Mouse (Mus musculus) adrenal gland, postnatal 36 days (tissue): ENCODE measurements around the gene Tmem59l. TPM values are rescaled to one million over a fixed set of nuclear protein-coding genes. Genes with fewer than 3 reads are reported as not detected.

Experiments used
- DNase-seq, 2 experiments: peaks; one replicate each; pipeline ENCODE4 v3.0.0; 2021; ENCODE audit warnings: mixed read lengths in 1 of 2
- total RNA-seq, 2 experiments: library from RNA; stranded (reverse); gene quantifications; 2 replicates each; pipeline ENCODE4 v1.2.3; 2021

Tmem59l gene
- total RNA-seq, 2 experiments from 2014 or later, result 9.5 to 11.3 TPM

DNA sequence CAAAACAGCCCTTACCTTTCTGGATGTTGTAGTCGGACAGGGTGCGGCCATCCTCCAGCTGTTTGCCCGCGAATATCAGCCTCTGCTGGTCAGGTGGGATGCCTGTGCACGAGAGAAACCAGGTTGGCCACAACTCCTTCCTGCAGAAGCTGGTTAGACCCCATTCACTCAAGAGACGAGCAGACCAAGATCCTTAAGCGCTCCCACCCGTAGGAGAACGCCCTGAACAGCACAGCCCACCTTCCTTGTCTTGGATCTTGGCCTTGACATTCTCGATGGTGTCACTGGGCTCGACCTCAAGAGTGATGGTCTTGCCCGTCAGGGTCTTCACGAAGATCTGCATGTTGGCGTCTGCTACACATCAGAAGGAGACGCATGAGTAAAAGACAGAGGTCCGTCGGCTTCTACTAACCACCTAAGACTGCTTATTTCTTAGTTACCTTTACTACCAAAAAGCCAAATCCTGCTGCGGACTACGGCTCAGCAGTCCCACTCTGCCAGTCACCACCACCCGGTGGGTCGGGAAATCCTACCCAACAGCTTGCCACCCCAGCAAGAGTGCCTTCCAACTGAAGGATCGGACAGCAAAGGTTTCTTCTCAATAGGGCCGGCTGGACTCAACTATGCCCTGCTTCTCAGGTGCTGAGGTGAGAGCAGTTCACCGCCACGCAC, 22.3 kb upstream of the Tmem59l start:
- no peak for DNase-seq

GRCm38 (mm10) chr8:70507027-70507393, 19.9 kb upstream of the Tmem59l start:
- no peak for DNase-seq

DNA sequence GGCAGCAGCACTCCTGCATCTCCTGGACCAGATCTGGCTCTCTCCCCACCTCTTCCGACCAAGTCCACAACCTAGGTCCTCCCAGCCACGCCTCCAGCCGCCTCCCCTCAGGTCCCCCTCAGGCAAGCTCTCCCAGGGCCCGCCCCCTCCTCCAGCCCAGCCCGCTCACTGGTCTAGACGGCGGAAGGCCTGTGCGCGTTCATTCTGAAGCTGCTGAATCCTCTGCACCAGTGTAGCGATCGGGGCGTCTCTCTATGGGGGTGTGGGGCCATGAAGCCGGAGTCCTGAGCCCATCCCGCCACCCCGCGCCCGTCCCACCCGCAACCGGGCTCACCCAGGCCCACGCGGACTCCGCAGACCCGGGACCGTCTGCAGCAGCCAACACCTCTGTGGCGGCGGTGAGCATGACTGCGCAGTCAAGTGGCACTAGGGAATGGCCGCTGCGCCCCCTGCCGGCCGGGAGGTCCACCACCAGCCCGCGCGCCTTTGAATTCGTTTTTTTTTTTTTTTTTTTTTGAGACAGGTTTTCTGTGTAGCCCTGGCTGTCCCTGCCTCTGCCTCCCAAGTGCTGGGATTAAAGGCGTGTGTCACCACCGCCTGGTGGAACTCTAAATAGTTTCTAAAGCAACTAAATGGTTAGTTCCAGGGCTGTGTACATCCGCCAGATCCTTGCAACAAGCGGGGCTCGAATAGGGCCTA, 19.3 kb upstream of the Tmem59l start, which contains the start of gene Rex1bd:
TSS of gene Rex1bd (minus strand) at position 425 of the 699 bp plus-strand sequence.
- peak; percentile 95 to 97 for DNase-seq

DNA sequence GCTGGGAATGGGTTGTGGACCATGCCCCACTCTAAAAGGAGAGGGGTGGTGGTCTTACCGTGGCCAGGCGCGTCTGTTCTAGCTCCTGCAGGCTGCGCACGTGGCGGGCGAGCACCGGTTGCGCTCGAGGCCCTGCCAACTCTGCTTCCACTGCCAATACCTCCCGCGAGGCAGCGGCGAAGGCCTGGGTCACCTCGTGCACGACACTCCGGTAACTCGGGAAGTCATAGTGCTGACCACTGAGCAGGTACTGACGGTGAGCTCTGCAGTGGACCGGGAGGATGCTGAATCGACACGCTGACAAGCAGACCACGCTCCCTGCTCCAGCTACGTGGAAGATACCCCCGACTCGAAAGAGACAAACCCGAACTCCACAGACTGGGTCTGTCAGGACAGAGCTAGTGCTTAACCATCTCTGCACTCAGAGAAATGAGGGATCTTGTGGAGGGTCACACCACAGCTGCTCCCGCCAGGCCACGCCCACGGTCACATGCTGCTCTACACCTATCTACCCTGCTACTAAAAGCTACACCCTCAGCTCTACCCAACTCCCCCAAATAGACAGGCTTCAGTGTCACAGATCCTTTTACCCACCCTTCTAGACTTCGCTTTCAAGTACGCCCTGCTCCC, 18.7 kb upstream of the Tmem59l start:
- peak in 1 of 2 experiments; percentile 39 for DNase-seq

DNA sequence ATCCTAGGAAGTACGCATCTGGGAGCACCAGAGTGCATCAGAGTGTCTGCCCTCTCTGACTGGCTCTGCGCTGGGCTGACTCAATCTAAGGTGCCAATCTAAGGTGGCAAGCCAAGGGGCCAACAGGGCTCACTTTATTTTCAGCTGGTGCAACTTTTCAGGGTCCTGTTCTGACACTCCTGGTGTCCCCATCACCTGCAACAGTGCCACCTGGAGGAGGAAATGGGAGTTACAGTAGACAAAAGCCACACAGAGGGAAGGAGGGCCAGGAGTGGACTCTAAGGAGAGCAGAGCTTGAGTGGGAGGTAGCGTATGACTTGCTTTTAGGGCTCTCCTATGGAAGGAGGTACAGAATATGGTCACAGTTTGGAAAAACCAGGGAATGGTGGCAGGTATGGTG, 17.7 kb upstream of the Tmem59l start:
- peak; percentile 76 to 81 for DNase-seq

- DNase-seq, result peak; percentile 59 to 66
These were observed 17.1 kb upstream of the Tmem59l start for GRCm38 (mm10) chr8:70504291-70504716.

GRCm38 (mm10) chr8:70503062-70503750, 16.0 kb upstream of the Tmem59l start:
- DNase-seq, result peak; percentile 68 to 73

- DNase-seq, result no peak
These were observed 15.4 kb upstream of the Tmem59l start for GRCm38 (mm10) chr8:70502540-70502939.

GRCm38 (mm10) chr8:70501820-70502529, 14.8 kb upstream of the Tmem59l start:
- no peak for DNase-seq

- no peak for DNase-seq
These were observed 13.5 kb upstream of the Tmem59l start for GRCm38 (mm10) chr8:70500386-70501301.

GRCm38 (mm10) chr8:70495771-70496062, 8.6 kb upstream of the Tmem59l start:
- peak; percentile 46 to 55 for DNase-seq

DNA sequence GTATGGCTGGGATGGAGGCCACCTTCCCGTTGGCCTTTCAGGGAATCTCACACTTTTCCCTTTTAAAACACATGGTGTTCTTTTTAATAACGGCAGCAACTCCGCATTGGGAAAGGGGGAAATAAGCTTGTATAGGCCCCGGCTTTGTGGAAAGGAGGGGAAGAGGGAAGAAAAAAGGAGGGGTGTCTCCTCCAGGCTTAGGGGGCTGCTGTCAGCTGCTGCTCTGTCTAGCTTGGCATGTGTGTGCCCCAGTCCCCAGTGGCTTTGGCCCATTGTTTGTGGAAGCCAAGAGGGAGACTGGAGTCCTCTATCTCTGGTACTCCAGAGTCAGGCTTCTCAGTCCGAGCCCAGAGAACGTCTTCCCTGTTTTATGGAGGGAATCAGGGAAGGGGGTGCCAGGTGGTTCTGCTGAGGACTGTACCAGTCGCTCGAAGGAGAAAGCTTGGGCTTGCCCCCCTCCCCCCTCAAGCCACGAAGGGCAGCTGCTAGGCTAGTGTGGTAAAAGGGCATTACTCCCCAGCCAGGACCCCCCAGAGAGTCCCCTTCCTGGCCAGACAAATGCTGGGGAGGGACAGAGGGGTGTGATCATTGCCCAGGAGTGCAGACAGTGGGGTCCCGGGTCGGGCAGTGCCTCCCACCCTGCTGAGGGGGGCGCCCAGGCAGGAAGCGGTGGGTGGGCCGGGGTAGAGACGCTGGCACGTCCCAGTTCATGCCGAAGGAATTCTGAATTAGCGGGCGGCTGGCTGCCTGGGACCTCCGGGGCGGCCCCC, 8.0 kb upstream of the Tmem59l start:
- DNase-seq, result no peak

DNA sequence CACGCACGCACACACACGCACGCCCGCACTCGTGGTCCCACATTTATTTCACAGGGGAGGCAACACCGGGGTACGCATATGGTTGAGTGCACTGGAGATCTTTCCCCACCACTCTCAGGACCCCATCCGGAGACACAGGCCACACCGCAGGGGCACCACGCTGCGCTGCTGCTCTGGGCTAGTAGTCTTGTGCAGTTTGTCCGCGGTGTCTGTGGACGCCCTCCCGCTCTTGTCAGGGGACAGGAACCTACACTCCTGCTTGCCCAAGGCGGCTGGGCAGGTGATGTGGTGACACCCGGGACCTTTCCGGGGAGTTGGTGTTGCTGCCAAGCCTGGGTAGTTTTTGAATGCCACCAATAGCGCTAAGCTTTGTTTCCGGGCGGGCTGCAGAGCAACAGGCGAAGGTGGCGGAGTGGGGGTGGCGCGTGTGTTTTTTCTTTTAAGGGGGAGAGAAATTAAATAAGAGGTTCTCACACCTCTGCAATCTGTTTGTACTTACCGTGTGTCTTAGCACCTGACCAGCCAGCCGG, 7.3 kb upstream of the Tmem59l start:
- no peak for DNase-seq

DNA sequence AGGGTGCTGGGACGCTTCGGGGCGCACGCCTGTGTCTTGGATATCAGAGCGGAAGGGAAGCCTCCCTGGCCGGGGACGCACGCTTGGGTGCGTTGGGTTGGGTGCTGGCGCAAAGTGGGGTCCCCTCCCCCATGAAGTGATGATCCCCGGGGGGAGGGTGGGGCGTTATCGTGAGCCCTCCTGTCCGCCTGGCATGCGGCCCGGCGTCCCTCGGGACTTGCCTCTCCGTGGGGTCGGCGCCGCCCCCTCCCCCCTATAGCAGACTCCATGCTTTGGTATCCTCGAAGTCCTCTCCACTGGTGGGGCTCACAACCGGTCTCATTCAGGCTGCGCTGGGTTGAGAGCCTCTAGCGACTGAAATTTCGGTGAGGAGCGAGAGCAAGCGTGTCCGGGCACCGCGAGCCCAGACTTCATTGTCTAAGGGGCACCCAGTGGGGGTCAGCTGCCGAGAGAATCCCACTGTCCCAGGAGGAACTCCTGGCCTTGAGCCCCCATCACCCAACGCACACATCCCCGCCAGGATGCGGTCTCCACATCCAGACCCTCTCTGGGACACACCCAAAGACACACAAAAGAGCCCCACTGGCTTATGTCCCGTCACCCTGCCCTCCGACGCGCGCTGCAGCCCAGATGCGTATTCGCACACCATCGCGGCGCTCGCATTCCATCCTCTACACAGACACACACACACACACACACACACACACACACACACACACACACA, 6.7 kb upstream of the Tmem59l start:
- DNase-seq, result no peak

DNA sequence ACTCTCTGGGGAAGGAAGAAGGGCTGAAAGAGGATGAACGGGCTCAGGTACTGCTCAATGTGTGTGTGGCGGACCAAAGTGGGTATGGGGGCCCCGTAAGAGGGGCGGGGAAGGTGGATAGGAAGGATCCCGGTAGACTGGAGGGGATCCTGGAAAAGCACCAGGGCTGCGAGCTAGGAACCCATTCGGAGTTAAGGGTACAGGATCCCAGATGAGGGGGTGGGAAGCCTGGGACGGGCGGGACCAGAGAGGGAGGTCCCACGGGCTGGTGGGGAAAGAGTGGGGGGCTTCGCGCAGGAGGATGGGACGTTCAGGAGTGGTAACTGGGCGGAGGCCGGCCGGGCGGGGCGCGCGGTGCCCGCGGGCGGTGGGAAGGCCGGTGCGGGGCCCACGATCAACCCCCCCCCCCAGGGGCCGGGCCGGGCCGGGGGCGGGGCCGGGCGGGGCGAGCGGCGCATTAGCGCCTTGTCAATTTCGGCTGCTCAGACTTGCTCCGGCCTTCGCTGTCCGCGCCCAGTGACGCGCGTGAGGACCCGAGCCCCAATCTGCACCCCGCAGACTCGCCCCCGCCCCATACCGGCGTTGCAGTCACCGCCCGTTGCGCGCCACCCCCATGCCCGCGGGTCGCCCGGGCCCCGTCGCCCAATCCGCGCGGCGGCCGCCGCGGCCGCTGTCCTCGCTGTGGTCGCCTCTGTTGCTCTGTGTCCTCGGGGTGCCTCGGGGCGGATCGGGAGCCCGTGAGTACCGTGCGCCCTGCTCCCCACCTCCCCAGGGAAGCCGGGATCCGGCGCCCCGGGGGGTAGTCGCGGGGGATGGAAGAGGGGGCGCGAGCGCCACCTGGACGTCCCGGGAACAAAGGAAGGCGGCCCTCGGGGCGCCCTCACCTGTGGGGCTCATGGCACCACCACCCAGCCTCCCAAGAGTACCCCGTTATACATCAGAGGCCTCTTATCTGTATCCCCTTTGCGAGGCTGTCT, 5.8 kb upstream of the Tmem59l start, which contains the start of gene Crlf1:
TSS of gene Crlf1 (plus strand) at position 495 of the 977 bp plus-strand sequence.
- DNase-seq, result peak in 1 of 2 experiments; percentile 34

GRCm38 (mm10) chr8:70490880-70491495, 3.8 kb upstream of the Tmem59l start:
- no peak for DNase-seq
